Mouse (Mus musculus) frontal cortex, postnatal 36 days (tissue): ENCODE results near the gene Dtnb.
"Not testable (repeated sequence)": the region's sequence is repeated elsewhere in the genome, so short reads cannot be mapped to it uniquely, and the experiment has no call there.

Experiments used
- DNase-seq, 2 experiments: peaks; one replicate each; pipeline ENCODE4 v3.0.0; 2022; ENCODE audit warnings: low spot score in 2 of 2

Dtnb gene

GRCm38 (mm10) chr12:3571787-3572580, at the start of gene Dtnb:
Dtnb (plus strand) TSS chr12:3572381.
- DNase-seq, result peak; percentile 73 to 76

GRCm38 (mm10) chr12:3525536-3525935, 46.6 kb upstream of the Dtnb start:
- no peak for DNase-seq

- not testable (repeated sequence) for DNase-seq
Measured at GRCm38 (mm10) chr12:3535446-3535845, 36.7 kb upstream of the Dtnb start.

- DNase-seq, result no peak
Measured at GRCm38 (mm10) chr12:3537616-3538015, 34.6 kb upstream of the Dtnb start.

GRCm38 (mm10) chr12:3538036-3538435, 34.1 kb upstream of the Dtnb start:
- no peak for DNase-seq

GRCm38 (mm10) chr12:3539605-3540004, 32.6 kb upstream of the Dtnb start:
- no peak for DNase-seq

- no peak for DNase-seq
Measured at GRCm38 (mm10) chr12:3540871-3541270, 31.3 kb upstream of the Dtnb start.

GRCm38 (mm10) chr12:3545451-3545850, 26.7 kb upstream of the Dtnb start:
- no peak for DNase-seq

- DNase-seq, result no peak
Measured at GRCm38 (mm10) chr12:3546121-3546658, 26.0 kb upstream of the Dtnb start.

- DNase-seq, result no peak
Measured at GRCm38 (mm10) chr12:3546781-3547180, 25.4 kb upstream of the Dtnb start.

GRCm38 (mm10) chr12:3547506-3547905, 24.7 kb upstream of the Dtnb start:
- DNase-seq, result no peak

- no peak for DNase-seq
Measured at GRCm38 (mm10) chr12:3547911-3548310, 24.3 kb upstream of the Dtnb start.

- DNase-seq, result peak; percentile 51 to 74
Measured at GRCm38 (mm10) chr12:3548582-3549211, 23.5 kb upstream of the Dtnb start.

GRCm38 (mm10) chr12:3550280-3550679, 21.9 kb upstream of the Dtnb start:
- DNase-seq, result no peak

- no peak for DNase-seq
Measured at GRCm38 (mm10) chr12:3557414-3558319, 14.5 kb upstream of the Dtnb start.

GRCm38 (mm10) chr12:3560596-3560995, 11.6 kb upstream of the Dtnb start:
- peak in 1 of 2 experiments; percentile 82 for DNase-seq

- DNase-seq, result no peak
Measured at GRCm38 (mm10) chr12:3561032-3561431, 11.1 kb upstream of the Dtnb start.

- no peak for DNase-seq
Measured at GRCm38 (mm10) chr12:3562806-3563205, 9.4 kb upstream of the Dtnb start.

- DNase-seq, result no peak
Measured at GRCm38 (mm10) chr12:3563659-3564058, 8.5 kb upstream of the Dtnb start.

GRCm38 (mm10) chr12:3568461-3568991, 3.7 kb upstream of the Dtnb start:
- DNase-seq, result peak; percentile 63 to 84

- peak; percentile 51 to 76 for DNase-seq
Measured at GRCm38 (mm10) chr12:3570711-3571400, 1.3 kb upstream of the Dtnb start.
